Mouse (Mus musculus): ENCODE measurements around the gene Tepsin.

Tepsin gene

DNA sequence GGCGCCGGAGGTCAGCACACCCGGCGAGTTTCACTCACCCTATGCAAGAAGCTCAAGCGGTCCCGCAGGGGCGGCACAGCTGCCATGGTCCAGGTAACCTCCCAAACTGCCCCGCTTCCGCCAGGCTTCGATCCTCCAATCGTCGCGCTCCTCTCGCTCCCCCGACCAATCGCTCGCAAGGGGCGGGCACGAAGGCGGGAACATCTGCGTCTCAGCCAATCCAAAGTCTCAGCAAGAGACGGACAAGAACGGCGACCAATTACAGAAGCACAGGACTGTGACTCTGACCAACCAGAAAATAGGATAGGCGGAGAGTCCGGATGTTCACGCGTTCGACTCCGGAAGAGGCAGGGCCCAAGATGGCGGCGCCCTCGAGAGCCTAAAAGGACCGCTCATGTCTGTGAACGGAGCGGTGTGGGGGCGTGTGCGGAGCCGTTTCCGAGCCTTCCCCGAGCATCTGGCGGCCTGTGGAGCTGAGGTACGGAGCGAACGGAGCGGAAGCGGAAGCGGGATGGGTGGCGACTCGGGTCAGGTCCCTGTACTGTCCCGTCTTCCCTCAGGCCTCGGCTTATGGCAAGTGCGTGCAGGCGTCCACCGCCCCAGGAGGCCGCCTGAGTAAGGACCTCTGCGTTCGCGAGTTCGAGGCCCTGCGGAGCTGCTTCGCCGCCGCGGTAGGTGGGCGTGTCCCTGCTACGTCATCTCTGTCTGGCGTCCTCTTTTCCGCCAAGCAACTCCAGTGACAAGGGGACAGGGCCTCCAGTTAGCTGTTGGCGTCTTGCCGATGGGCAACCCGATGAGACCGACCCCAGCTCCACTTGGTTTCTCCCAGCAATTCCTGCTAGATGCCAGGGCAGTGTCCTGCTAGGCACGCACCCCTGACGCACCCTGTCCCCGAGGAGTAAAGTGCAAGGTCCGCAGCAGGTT is at the start of gene Tepsin, which contains the start of gene Ndufaf8:
Gene Tepsin, minus strand, starts transcription at position 144 of the 924 bp plus-strand sequence.
Gene Ndufaf8, plus strand, starts transcription at position 341 of the 924 bp plus-strand sequence.
- peak; percentile 100 for DNase-seq

GRCm38 (mm10) chr11:120143708-120144497 is 45.4 kb upstream of the Tepsin start:
- peak; percentile 66 for DNase-seq

GRCm38 (mm10) chr11:120142601-120143051 is 44.1 kb upstream of the Tepsin start:
- peak; percentile 69 for DNase-seq

- no peak for DNase-seq
These were observed 41.7 kb upstream of the Tepsin start for GRCm38 (mm10) chr11:120140255-120140654.

DNA sequence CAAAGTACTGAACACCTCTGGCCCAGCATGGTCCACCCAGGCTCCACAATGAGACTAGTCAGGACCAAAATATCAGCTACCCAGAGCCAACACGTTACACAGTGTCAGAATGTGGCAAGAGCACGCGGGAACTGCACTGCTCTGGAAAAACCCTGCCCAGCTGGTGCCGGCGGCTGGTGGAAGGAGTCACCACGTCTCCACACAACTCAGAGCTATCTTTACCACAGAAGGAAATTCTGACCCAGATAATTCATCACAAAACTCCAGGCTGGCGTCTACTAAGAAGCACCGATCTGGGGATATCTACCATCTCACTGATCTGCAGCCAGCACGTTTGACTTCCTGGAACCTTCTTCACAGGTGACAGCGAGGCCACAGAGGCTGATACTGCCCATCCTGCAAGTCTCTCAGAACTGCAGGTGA is 40.8 kb upstream of the Tepsin start:
- no peak for DNase-seq

GRCm38 (mm10) chr11:120137625-120138004 is 39.1 kb upstream of the Tepsin start:
- no peak for DNase-seq

DNA sequence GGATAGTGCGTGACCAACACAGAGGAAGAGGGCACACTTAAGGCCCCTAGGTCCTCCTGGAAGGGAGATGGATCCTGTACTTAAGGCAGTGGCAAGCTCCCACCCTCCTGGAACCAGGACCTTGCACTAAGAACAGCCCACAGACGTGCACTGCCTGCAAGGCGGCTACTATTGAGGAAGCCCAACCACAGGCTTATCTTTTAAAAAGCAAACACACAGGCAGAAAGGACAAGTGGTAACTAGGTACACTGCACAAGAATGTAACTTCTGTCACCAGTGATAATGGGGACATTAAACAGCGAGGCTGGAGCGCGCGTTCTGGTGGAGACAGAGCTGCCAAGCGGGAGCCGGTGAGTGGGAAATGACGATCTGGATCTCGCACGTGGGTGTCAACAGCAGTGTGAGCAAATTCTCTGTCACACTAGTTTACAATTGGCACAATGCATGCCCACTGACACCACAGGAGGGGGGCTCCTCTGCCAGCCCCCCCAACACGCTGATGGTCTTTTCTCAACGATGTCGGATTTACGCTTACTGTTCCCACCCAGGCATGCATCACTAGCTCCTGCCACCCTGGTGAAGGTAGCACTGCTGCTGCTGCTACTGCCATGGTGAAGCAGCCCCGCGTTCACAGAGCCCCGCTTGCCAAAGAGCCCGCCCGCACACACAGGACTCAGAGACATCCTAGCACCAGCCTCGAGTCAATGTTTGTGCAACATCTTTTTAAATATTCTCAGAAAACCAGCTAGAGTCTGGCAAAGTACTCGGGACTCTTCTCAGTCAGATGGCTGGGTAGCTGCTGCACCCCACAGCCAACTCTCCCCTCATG is 38.5 kb upstream of the Tepsin start:
- DNase-seq, result no peak

- no peak for DNase-seq
These were observed 37.7 kb upstream of the Tepsin start for GRCm38 (mm10) chr11:120136195-120136594.

DNA sequence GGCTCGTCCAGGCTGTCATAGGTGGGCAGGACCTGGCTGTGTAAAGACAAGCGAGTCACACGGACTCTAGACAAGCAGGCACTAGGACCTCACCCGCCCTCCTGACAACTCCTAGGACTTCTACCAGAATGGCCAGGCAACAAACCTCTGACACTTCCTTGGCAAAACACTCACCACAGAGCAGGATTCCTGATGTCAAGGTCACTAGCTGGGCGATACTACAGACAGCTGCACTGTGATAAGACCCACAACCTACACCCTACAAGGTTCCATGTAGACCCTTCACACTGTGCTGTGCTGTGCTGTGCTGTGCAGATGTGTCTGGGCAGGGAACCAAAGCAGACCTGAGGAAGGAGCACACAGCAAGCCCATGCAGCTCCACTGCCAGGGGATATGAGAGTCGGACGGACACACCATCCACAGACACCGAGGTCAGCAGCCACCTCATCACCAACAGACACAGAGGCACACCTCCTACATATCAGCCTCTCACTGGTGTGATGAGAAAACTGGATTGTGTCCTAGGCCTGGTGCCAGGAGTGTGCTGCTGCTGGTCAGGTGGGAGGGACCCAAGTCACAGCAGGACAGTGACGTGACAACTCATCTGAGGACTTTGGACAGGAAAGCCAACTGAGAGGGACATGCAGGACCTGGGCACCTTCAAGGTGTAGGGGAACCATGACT is 36.5 kb upstream of the Tepsin start:
- DNase-seq, result no peak

DNA sequence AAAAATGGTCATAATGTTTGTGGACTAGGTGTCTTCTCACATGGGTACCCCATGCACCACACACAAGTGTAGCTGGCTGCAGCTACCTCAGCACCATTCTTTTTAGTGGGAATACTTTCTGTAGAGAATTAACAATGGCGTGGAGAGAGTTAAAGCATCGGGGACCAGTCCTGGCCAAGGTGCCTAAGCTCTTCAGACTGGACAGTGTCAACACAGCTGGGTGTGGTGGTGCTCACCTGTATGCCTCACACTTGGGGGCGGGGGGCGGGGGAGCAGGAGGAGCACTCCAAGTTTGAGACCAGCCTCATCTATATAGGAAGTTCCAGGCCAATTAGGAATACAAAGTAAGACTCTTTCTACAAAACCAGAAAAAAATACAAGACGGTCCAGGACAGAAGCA is 35.6 kb upstream of the Tepsin start:
- no peak for DNase-seq

DNA sequence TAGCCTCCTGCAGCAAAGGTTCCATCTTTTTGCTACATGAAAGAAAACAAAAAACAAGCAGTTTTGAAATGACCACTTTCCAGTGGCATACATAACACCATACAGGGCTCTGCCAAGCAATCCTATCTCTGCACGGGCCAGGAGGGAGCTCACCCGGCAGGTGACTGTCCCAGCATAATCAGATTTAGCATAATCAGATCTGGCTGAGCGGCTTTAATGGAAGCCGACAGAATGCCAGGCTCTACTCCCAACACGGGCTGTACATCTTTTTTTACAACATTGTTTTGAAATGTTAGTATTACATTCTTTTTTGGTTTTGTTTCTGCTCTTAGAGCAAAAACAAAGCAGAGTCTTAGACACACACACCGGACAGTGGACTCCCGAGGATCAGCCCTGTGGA is 30.8 kb upstream of the Tepsin start:
- DNase-seq, result no peak

DNA sequence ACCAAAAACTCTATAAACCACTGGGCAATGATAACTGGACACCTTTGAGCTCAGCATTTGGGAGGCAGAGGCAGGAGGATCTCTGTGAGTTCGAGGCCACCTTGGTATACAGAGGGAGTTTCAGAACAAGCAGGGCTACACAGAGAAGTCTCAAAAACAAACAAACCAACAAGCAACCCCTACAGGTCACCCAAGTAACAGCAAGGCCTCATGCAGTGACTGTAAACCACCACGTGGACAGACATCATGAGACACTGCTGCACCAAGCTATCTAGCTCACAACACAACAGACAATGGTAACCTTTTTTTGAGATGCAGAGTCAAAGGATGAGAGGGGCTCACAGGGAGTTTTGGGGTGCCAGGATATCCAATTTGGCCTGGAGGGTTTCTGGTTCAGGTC is 28.3 kb upstream of the Tepsin start:
- no peak for DNase-seq

GRCm38 (mm10) chr11:120122126-120122525 is 23.6 kb upstream of the Tepsin start:
- no peak for DNase-seq

DNA sequence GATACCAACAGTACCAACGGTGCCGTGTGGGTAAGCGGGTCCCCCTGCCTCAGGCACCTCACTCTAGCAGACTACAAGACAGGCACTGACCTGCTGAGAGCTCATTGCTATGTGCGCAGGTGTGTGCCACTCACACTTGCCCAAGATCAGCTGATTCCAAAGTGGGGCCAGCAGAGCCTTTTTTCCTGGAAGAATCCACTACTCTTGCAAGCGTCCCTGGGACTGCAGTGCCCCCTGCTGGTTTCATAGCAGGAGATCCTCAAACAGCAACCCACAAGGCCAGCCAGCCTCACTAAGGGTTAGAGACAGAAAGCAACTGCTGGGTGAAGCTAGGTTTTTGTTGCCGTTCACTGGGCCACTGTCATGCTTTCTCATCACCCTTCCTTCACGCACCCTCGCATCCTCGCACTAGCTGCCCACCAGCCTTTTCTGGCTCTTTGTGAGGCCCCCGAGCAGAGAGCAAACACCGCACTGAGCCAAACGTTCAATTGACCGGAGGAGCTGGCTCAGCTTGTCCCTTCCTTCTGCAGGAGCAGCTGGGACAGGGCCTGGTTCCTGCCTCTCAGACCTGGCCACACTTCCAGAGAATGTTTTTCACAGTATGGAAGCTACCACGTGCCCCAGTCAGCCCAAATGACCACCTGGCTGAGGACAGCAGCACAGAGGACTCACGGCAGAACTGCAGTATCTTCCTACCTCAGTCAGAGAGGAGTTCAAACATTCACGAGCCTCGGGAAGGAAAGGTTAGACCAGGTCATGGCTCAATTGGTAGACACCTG is 22.3 kb upstream of the Tepsin start:
- peak; percentile 83 for DNase-seq

- no peak for DNase-seq
These were observed 21.5 kb upstream of the Tepsin start for GRCm38 (mm10) chr11:120119936-120120541.

- no peak for DNase-seq
These were observed 20.6 kb upstream of the Tepsin start for GRCm38 (mm10) chr11:120119108-120119507.

DNA sequence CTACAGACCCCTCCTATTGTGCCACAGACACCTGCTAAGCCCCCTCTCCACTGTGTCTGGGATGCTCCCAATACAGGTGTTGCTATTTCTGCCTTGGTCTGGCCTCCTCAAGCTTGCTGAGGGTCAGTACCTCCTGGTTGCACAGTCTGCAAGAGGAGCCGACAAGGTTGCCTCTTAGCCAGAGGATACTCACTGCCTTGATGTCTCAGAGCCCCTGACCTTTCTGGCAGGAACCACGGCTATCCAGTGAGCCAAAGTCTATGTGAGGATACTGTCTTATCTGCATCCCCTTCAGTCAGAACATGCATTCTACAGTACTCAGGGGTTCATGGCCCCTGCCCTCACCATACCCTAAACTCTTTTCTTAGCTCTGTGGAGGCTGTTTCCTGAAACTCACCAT is 19.1 kb upstream of the Tepsin start:
- DNase-seq, result no peak

- DNase-seq, result no peak
These were observed 16.1 kb upstream of the Tepsin start for GRCm38 (mm10) chr11:120114488-120115215.

- DNase-seq, result peak; percentile 59
These were observed 13.6 kb upstream of the Tepsin start for GRCm38 (mm10) chr11:120112136-120112535.

GRCm38 (mm10) chr11:120111033-120111432 is 12.5 kb upstream of the Tepsin start:
- DNase-seq, result peak; percentile 47

All from kidney, adult 18-20 months (tissue).